Mouse (Mus musculus): ENCODE measurements around the gene Bcam. TPM values are rescaled to one million over a fixed set of nuclear protein-coding genes. Genes with fewer than 3 reads are reported as not detected.

The Bcam gene
- total RNA-seq, 2 experiments from 2014 or later: 9.2 to 14.8 TPM

- H3K4me3 ChIP-seq: no peak overlapping the region
- no peak for DNase-seq (ENCODE audit: low spot score in 2 of 2)
- no peak for TF ChIP-seq CTCF (conservative IDR thresholded peaks at IDR 0.05)
- no peak overlapping the region for H3K27ac ChIP-seq
Observed at GRCm38 (mm10) chr7:19746426-19747201, 24.2 kb downstream of the Bcam start.

GRCm38 (mm10) chr7:19745971-19746370 is 24.8 kb downstream of the Bcam start:
- Histone ChIP-seq H3K27ac (no peak overlapping the region), H3K4me3 (no peak overlapping the region)
- no peak for TF ChIP-seq CTCF (conservative IDR thresholded peaks at IDR 0.05)
- no peak for DNase-seq (ENCODE audit: low spot score in 2 of 2)

- H3K27ac ChIP-seq: no peak overlapping the region
- H3K4me3 ChIP-seq: no peak overlapping the region
- DNase-seq (ENCODE audit: low spot score in 2 of 2): no peak
- TF ChIP-seq CTCF (conservative IDR thresholded peaks at IDR 0.05): no peak
Observed at GRCm38 (mm10) chr7:19744590-19745385, 26.0 kb downstream of the Bcam start.

DNA sequence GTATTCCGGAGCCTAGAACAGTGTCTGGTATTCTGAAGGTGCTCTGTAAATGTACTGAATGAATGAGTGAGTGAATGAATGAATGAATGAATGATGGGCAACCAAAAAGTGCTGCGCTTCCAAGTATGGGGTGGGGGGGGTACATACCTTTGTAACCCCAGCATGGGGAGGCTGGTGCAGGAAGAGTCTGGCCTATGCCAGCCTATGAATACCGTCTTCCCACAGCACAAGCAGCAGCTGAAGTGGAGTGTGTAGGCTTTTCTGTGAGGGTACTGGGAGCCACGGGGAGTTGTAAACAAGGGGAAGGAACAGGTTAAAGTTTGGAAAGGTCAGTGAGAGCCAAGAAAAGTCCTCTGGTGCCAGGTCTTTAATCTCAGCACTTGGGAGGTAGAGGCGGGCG is 27.0 kb downstream of the Bcam start:
- no peak for DNase-seq (ENCODE audit: low spot score in 2 of 2)
- TF ChIP-seq CTCF (conservative IDR thresholded peaks at IDR 0.05): no peak
- Histone ChIP-seq H3K27ac (no peak overlapping the region), H3K4me3 (no peak overlapping the region)

- TF ChIP-seq CTCF (conservative IDR thresholded peaks at IDR 0.05): no peak
- DNase-seq (ENCODE audit: low spot score in 2 of 2): no peak
- no peak overlapping the region for H3K27ac ChIP-seq
- H3K4me3 ChIP-seq: no peak overlapping the region
Observed at GRCm38 (mm10) chr7:19742468-19742867, 28.3 kb downstream of the Bcam start.

GRCm38 (mm10) chr7:19741329-19742031 is 29.3 kb downstream of the Bcam start:
- Histone ChIP-seq H3K4me3 (no peak overlapping the region), H3K27ac (no peak overlapping the region)
- TF ChIP-seq CTCF (conservative IDR thresholded peaks at IDR 0.05): no peak
- DNase-seq (ENCODE audit: low spot score in 2 of 2): no peak

GRCm38 (mm10) chr7:19740269-19740668 is 30.5 kb downstream of the Bcam start:
- DNase-seq (ENCODE audit: low spot score in 2 of 2): no peak
- TF ChIP-seq CTCF (conservative IDR thresholded peaks at IDR 0.05): peak; percentile 50
- H3K4me3 ChIP-seq: no peak overlapping the region

GRCm38 (mm10) chr7:19738771-19739170 is 32.0 kb downstream of the Bcam start:
- Histone ChIP-seq H3K27ac (no peak overlapping the region), H3K4me3 (no peak overlapping the region)
- no peak for DNase-seq (ENCODE audit: low spot score in 2 of 2)
- peak; percentile 48 for TF ChIP-seq CTCF (conservative IDR thresholded peaks at IDR 0.05)

More at GRCm38 (mm10) chr7:19740269-19740668, 30.5 kb downstream of the Bcam start:
- H3K27ac ChIP-seq: no peak overlapping the region

DNA sequence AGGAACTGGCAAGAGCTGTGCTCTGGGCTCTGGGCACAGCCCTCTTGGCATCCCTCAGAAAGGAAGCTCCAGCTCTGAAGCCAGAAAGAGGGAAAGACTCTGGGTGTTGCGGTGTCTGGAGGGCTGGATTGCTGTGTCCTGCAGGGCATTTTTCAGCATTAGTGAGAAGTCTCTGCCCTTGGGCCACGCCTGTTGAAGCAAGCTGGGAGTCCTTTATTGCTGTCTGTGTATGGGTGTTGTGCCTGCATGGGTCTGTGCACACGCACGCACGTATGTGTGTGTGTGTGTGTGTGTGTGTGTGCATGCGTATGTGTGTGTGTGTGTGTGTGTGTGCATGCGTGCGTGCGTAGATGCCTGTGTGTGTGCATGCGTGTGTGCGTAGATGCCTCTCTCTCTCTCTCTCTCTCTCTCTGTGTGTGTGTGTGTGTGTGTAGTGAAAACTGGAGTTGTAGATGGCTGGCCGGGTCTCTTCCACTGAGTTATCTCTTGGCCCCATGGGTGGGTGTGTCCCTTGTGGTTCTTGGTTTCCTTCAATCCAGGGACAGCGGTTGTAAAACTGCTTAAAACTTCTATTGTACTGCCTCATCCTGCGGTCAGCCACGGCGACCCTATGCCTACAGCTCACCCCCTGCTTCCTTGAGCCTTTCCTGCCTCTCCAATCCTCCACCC is 34.3 kb downstream of the Bcam start:
- Histone ChIP-seq H3K27ac (no peak overlapping the region), H3K4me3 (no peak overlapping the region)
- no peak for DNase-seq (ENCODE audit: low spot score in 2 of 2)
- TF ChIP-seq CTCF (conservative IDR thresholded peaks at IDR 0.05): no peak

GRCm38 (mm10) chr7:19734178-19734666 is 36.6 kb downstream of the Bcam start:
- TF ChIP-seq CTCF (conservative IDR thresholded peaks at IDR 0.05): no peak
- H3K27ac ChIP-seq: no peak overlapping the region
- no peak overlapping the region for H3K4me3 ChIP-seq
- DNase-seq (ENCODE audit: low spot score in 2 of 2): no peak

- no peak for TF ChIP-seq CTCF (conservative IDR thresholded peaks at IDR 0.05)
- DNase-seq (ENCODE audit: low spot score in 2 of 2): no peak
- no peak overlapping the region for H3K4me3 ChIP-seq
- no peak overlapping the region for H3K27ac ChIP-seq
Observed at GRCm38 (mm10) chr7:19726541-19726940, 44.3 kb downstream of the Bcam start.

DNA sequence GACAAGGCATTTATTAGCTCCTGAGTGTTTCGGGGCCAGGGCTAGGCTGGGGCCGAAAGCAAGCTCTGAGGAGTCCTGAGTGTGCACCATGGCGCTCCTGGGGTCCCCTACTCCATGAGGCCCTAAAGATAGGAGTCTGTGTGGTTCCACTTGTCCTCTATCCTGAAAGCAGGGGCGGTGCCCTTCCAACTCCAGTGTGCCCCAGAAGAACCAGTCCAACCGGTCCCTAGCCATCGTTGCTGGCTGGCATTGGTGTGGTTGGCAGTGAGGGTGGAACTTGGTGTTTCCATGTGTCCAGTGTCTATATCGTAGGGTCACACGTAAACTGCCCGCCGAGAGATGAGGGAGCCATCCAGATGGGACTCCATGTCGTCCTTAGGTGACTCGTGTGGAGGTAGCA is 46.6 kb downstream of the Bcam start:
- Histone ChIP-seq H3K4me3 (no peak overlapping the region), H3K27ac (no peak overlapping the region)
- no peak for DNase-seq (ENCODE audit: low spot score in 2 of 2)
- no peak for TF ChIP-seq CTCF (conservative IDR thresholded peaks at IDR 0.05)

Measured in layer of hippocampus, adult 2 months (tissue).